Mouse (Mus musculus) CH12.LX (cell line): ENCODE measurements around the gene Cmc4. TPM values are rescaled to one million over a fixed set of nuclear protein-coding genes. Genes with fewer than 3 reads are reported as not detected.

Experiments used
- DNase-seq: peaks from one replicate; pipeline ENCODE4 v3.0.0-alpha.2; 2013; ENCODE audit errors: extremely low read depth
- H3K27ac ChIP-seq: 2 replicates; pipeline ENCODE4 v1.5.1; 2012; ENCODE audit warnings: low read depth, mild to moderate bottlenecking, control low read depth, moderate library complexity; ENCODE audit not compliant: insufficient read depth
- H3K27me3 ChIP-seq: replicated peaks from 2 replicates; pipeline ENCODE3; 2012; ENCODE audit warnings: inconsistent platforms
- H3K36me3 ChIP-seq, 2 experiments: replicated peaks in 1 of 2; 2 replicates each; pipeline versions ENCODE3 to v1.6.1; 2012; ENCODE audit warnings: inconsistent platforms in 1 of 2, low read length in 1 of 2, mild to moderate bottlenecking in 1 of 2, mixed read lengths in 1 of 2, moderate library complexity in 1 of 2; ENCODE audit not compliant: control insufficient read depth in 1 of 2, insufficient read depth in 1 of 2
- H3K4me1 ChIP-seq, 2 experiments: 2 replicates each; pipeline ENCODE4 v1.6.1; 2012; ENCODE audit warnings: inconsistent platforms in 1 of 2, moderate library complexity in 1 of 2; ENCODE audit not compliant: insufficient read depth in 2 of 2, control insufficient read depth in 1 of 2
- H3K4me2 ChIP-seq: 2 replicates; pipeline ENCODE4 v1.6.1; 2012; ENCODE audit warnings: low read depth, mild to moderate bottlenecking, control low read depth; ENCODE audit not compliant: poor library complexity, insufficient read depth, severe bottlenecking
- H3K4me3 ChIP-seq, 3 experiments: fragments of 150-350 bp in 1 of 3; sonication (generic) in 1 of 3; replicated peaks in 1 of 3; 2 replicates each; pipeline versions ENCODE3 to v1.5.1; 2011 to 2012; ENCODE audit warnings: low read depth in 2 of 3, low read length in 2 of 3, mild to moderate bottlenecking in 2 of 3, moderate library complexity in 2 of 3, control low read depth in 1 of 3, improper control_type of control experiment in 1 of 3, inconsistent platforms in 1 of 3, mixed read lengths in 1 of 3; ENCODE audit not compliant: poor library complexity in 1 of 3
- H3K79me2 ChIP-seq: replicated peaks from 2 replicates; pipeline ENCODE4 v1.6.1; 2012; ENCODE audit warnings: mild to moderate bottlenecking, moderate library complexity; ENCODE audit not compliant: control insufficient read depth, poor library complexity, insufficient read depth, severe bottlenecking; ENCODE audit errors: extremely low read depth
- H3K9ac ChIP-seq: 2 replicates; pipeline ENCODE4 v1.6.1; 2012; ENCODE audit warnings: low read depth, mild to moderate bottlenecking, control low read depth, moderate library complexity; ENCODE audit not compliant: insufficient read depth
- H3K9me3 ChIP-seq: replicated peaks from 2 replicates; pipeline ENCODE3; 2012; ENCODE audit warnings: low read length, inconsistent platforms, mixed read lengths
- BHLHE40 ChIP-seq: IDR thresholded peaks from 2 replicates; pipeline ENCODE4 v1.6.1; 2011; ENCODE audit warnings: mild to moderate bottlenecking, low read depth, low read length, improper control_type of control experiment
- CHD1 ChIP-seq: IDR thresholded peaks from 2 replicates; pipeline ENCODE4 v1.6.1; 2012; ENCODE audit warnings: low read depth, low read length, improper control_type of control experiment, inconsistent platforms
- CHD2 ChIP-seq: IDR thresholded peaks from 2 replicates; pipeline ENCODE4 v1.6.1; 2011; ENCODE audit warnings: low read length, improper control_type of control experiment
- CTCF ChIP-seq, 2 experiments: IDR thresholded peaks in 1 of 2; conservative IDR thresholded peaks in 1 of 2; 2 replicates each; pipeline ENCODE4 v1.5.1; 2011 to 2012; ENCODE audit warnings: low read depth in 2 of 2, low read length in 2 of 2, improper control_type of control experiment in 1 of 2, inconsistent platforms in 1 of 2, mild to moderate bottlenecking in 1 of 2, moderate library complexity in 1 of 2
- E2F4 ChIP-seq: IDR thresholded peaks from 2 replicates; pipeline ENCODE4 v1.6.1; 2011; ENCODE audit warnings: low read depth, low read length, improper control_type of control experiment; ENCODE audit not compliant: insufficient replicate concordance
- ELF1 ChIP-seq: IDR thresholded peaks from 2 replicates; pipeline ENCODE4 v1.6.1; 2014; ENCODE audit warnings: low read depth, mild to moderate bottlenecking, inconsistent platforms, low read length, improper control_type of control experiment
- EP300 ChIP-seq: IDR thresholded peaks from 2 replicates; pipeline ENCODE4 v1.6.1; 2011; ENCODE audit warnings: low read length, improper control_type of control experiment
- ETS1 ChIP-seq: conservative IDR thresholded peaks from 2 replicates; pipeline ENCODE4 v1.6.1; 2012; ENCODE audit warnings: low read depth, mild to moderate bottlenecking, inconsistent platforms, low read length, improper control_type of control experiment, moderate library complexity
- HCFC1 ChIP-seq: IDR thresholded peaks from 2 replicates; pipeline ENCODE4 v1.6.1; 2012; ENCODE audit warnings: low read depth, mild to moderate bottlenecking, inconsistent platforms, low read length, improper control_type of control experiment
- IRF4 ChIP-seq: IDR thresholded peaks from 2 replicates; pipeline ENCODE4 v1.6.1; 2014; ENCODE audit warnings: low read depth, mild to moderate bottlenecking, inconsistent platforms, low read length, improper control_type of control experiment
- JUND ChIP-seq: conservative IDR thresholded peaks from 2 replicates; pipeline ENCODE4 v1.6.1; 2011; ENCODE audit warnings: low read depth, low read length, improper control_type of control experiment
- KAT2A ChIP-seq: IDR thresholded peaks from 2 replicates; pipeline ENCODE4 v1.6.1; 2012; ENCODE audit warnings: low read length, improper control_type of control experiment, inconsistent platforms; ENCODE audit not compliant: insufficient replicate concordance
- MAFK ChIP-seq: IDR thresholded peaks from 2 replicates; pipeline ENCODE4 v1.6.1; 2011; ENCODE audit warnings: low read length, improper control_type of control experiment; ENCODE audit not compliant: insufficient replicate concordance
- MAX ChIP-seq: IDR thresholded peaks from 2 replicates; pipeline ENCODE4 v1.6.1; 2011; ENCODE audit warnings: low read length, improper control_type of control experiment
- MAZ ChIP-seq: IDR thresholded peaks from 2 replicates; pipeline ENCODE4 v1.6.1; 2012; ENCODE audit warnings: low read depth, mild to moderate bottlenecking, inconsistent platforms, low read length, improper control_type of control experiment, moderate library complexity
- MXI1 ChIP-seq: IDR thresholded peaks from 2 replicates; pipeline ENCODE4 v1.6.1; 2011; ENCODE audit warnings: mild to moderate bottlenecking, low read depth, low read length, improper control_type of control experiment
- MYC ChIP-seq: IDR thresholded peaks from 2 replicates; pipeline ENCODE4 v1.6.1; 2011; ENCODE audit warnings: low read depth, mild to moderate bottlenecking, improper control_type of control experiment, low read length
- NELFE ChIP-seq: IDR thresholded peaks from 2 replicates; pipeline ENCODE4 v1.6.1; 2011; ENCODE audit warnings: low read depth, low read length, improper control_type of control experiment
- NRF1 ChIP-seq: IDR thresholded peaks from 2 replicates; pipeline ENCODE4 v1.6.1; 2014; ENCODE audit warnings: low read depth, mild to moderate bottlenecking, inconsistent platforms, low read length, improper control_type of control experiment, moderate library complexity
- PAX5 ChIP-seq: IDR thresholded peaks from 2 replicates; pipeline ENCODE4 v1.6.1; 2012; ENCODE audit warnings: low read length, inconsistent platforms, mixed read lengths
- POLR2A ChIP-seq: IDR thresholded peaks from 2 replicates; pipeline ENCODE4 v1.6.1; 2011; ENCODE audit warnings: low read depth, mild to moderate bottlenecking, improper control_type of control experiment, low read length
- POLR2AphosphoS2 ChIP-seq: IDR thresholded peaks from 2 replicates; pipeline ENCODE4 v1.6.1; 2011; ENCODE audit warnings: low read depth, low read length, improper control_type of control experiment
- RAD21 ChIP-seq: IDR thresholded peaks from 2 replicates; pipeline ENCODE4 v1.6.1; 2011; ENCODE audit warnings: low read depth, mild to moderate bottlenecking, low read length, improper control_type of control experiment, moderate library complexity
- RCOR1 ChIP-seq: conservative IDR thresholded peaks from 2 replicates; pipeline ENCODE4 v1.6.1; 2012; ENCODE audit warnings: low read depth, mild to moderate bottlenecking, inconsistent platforms, low read length, improper control_type of control experiment
- SMC3 ChIP-seq: IDR thresholded peaks from 2 replicates; pipeline ENCODE4 v1.6.1; 2011; ENCODE audit warnings: low read depth, low read length, improper control_type of control experiment
- TBP ChIP-seq: conservative IDR thresholded peaks from 2 replicates; pipeline ENCODE4 v1.6.1; 2011; ENCODE audit warnings: low read depth, low read length, improper control_type of control experiment
- TCF12 ChIP-seq: IDR thresholded peaks from 2 replicates; pipeline ENCODE4 v1.6.1; 2014; ENCODE audit warnings: low read depth, mild to moderate bottlenecking, inconsistent platforms, low read length, improper control_type of control experiment
- UBTF ChIP-seq: IDR thresholded peaks from 2 replicates; pipeline ENCODE4 v1.6.1; 2012; ENCODE audit warnings: low read depth, mild to moderate bottlenecking, inconsistent platforms, low read length, improper control_type of control experiment, moderate library complexity
- USF1 ChIP-seq: IDR thresholded peaks from 2 replicates; pipeline ENCODE4 v1.6.1; 2014; ENCODE audit warnings: low read depth, mild to moderate bottlenecking, inconsistent platforms, low read length, improper control_type of control experiment
- USF2 ChIP-seq: conservative IDR thresholded peaks from 2 replicates; pipeline ENCODE4 v1.6.1; 2011; ENCODE audit warnings: low read depth, low read length, improper control_type of control experiment
- ZC3H11A ChIP-seq: IDR thresholded peaks from 2 replicates; pipeline ENCODE4 v1.6.1; 2012; ENCODE audit warnings: low read depth, mild to moderate bottlenecking, inconsistent platforms, low read length, improper control_type of control experiment
- ZKSCAN1 ChIP-seq: IDR thresholded peaks from 2 replicates; pipeline ENCODE4 v1.6.1; 2012; ENCODE audit warnings: low read depth, inconsistent platforms, low read length, improper control_type of control experiment, borderline replicate concordance
- ZNF384 ChIP-seq: IDR thresholded peaks from 2 replicates; pipeline ENCODE4 v1.6.1; 2012; ENCODE audit warnings: low read depth, low read length, improper control_type of control experiment, inconsistent platforms
- dilution Hi-C: fragments of 300-500 bp; cut with MboI; formaldehyde crosslinking; loops from 2 replicates; pipeline ENCODE4 v1.14.3; 2020; ENCODE audit warnings: low sequenced_read_pairs; ENCODE audit not compliant: extremely low pct_unique_long_range_greater_than_20kb, extremely low pct_ligation_motif_present
- in situ Hi-C: fragments of 300-500 bp; cut with MboI; formaldehyde crosslinking; loops from 3 replicates; pipeline ENCODE4 v1.14.3; 2019; ENCODE audit warnings: low sequenced_read_pairs, low pct_ligation_motif_present, low pct_unique_long_range_greater_than_20kb, mixed read lengths
- polyA plus RNA-seq: library from polyadenylated mRNA; unstranded; fragments of >175 nt; gene quantifications from 2 replicates; pipeline ENCODE4 v1.2.1, GENCODE M21; 2012; ENCODE audit warnings: low read depth; ENCODE audit not compliant: insufficient read length
- total RNA-seq, 2 experiments: library from RNA; depleted of rRNA; stranded (reverse); fragments of 300-350 nt in 1 of 2; fragments of >200 nt in 1 of 2; gene quantifications; 2 replicates each; pipeline ENCODE4 v1.2.3; 2012 to 2014

Cmc4 gene
- total and polyA plus RNA-seq, 3 experiments: 5.4 to 11.2 (median 8.8) TPM

GRCm38 (mm10) chrX:75381699-75382098 lies 34.7 kb downstream of the Cmc4 start:
- no peaks in the 10 kb centered on the region; the same call in 1 of the 2 replicates for H3K79me2 ChIP-seq
- no peak overlapping the region for H3K27ac ChIP-seq
- in situ Hi-C loops: no loop called here
- no peaks in the 10 kb centered on the region for H3K36me3 ChIP-seq
- TF ChIP-seq KAT2A (no peak), MAZ (no peak), HCFC1 (no peak), EP300 (no peak), JUND (no peak), ZC3H11A (no peak), NRF1 (no peak), MAFK (no peak), TCF12 (no peak), MXI1 (peak; percentile 4; the same call in 1 of the 2 replicates), UBTF (no peak), CHD2 (no peak), TBP (no peak), RCOR1 (no peak), CHD1 (no peak), USF2 (no peak), NELFE (no peak), IRF4 (no peak), PAX5 (no peak), POLR2AphosphoS2 (no peak), RAD21 (no peak), ZKSCAN1 (no peak), E2F4 (no peak), POLR2A (no peak), MAX (peak; percentile 26; the same call in 1 of the 2 replicates), SMC3 (no peak), MYC (peak; percentile 60), ETS1 (no peak), ZNF384 (peak; percentile 68), ELF1 (no peak), USF1 (no peak), CTCF (conservative IDR thresholded peaks at IDR 0.05 in 1 of 2, IDR thresholded peaks at IDR 0.05 in 1 of 2; ENCODE audit: low read depth in 2 of 2, low read length in 2 of 2) (no peak), BHLHE40 (peak; percentile 93)
- H3K4me1 ChIP-seq: no peaks in the 10 kb centered on the region; a peak in 1 of 4 replicates
- DNase-seq: peak; percentile 37
- H3K27me3 ChIP-seq: no peaks in the 10 kb centered on the region
- dilution Hi-C loops: no loop called here
- no peaks in the 10 kb centered on the region for H3K9me3 ChIP-seq
- H3K4me3 ChIP-seq: peak overlapping the region in 2 of 3 experiments; percentile 56 to 58
- peak overlapping the region; percentile 48; the same call in 1 of the 2 replicates for H3K9ac ChIP-seq
- H3K4me2 ChIP-seq: no peak overlapping the region; the same call in 1 of the 2 replicates
